Mouse (Mus musculus) bone marrow, adult 2 months (tissue): ENCODE measurements around the gene Mocs2.

ENCODE experiments used
- CTCF ChIP-seq: fragments of 200-500 bp; IDR thresholded peaks from 2 replicates; pipeline ENCODE4 v1.5.1; 2011; ENCODE audit warnings: low read length, control low read depth; ENCODE audit not compliant: control insufficient read depth, insufficient read depth
- POLR2A ChIP-seq: fragments of 200-500 bp; IDR thresholded peaks from 2 replicates; pipeline ENCODE4 v1.6.1; 2011; ENCODE audit warnings: low read depth, mild to moderate bottlenecking, control low read depth, low read length, borderline replicate concordance; ENCODE audit not compliant: control insufficient read depth

DNA sequence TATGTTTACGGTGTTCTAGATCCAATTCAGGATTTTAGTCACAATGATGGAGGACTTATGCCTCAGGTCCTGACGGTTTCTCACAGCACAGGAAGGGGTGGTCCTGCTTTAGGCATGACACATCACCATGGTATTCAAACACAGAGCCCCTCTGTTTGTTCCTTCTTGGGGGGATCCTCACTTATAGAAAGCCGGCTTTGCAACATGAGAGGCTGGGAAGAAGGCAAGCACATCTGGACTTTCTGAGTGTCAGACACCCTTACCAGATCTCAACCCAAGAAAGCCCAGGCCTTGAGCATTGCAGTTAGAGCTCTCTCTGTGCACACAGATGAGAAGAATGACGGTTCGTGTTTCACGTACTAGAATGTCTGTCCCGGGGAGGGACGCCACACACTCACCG is 21.1 kb downstream of the Mocs2 start:
- no peak for TF ChIP-seq POLR2A
- no peak for TF ChIP-seq CTCF
